Mouse (Mus musculus): ENCODE results near the gene Usp48. TPM values are rescaled to one million over a fixed set of nuclear protein-coding genes. Genes with fewer than 3 reads are reported as not detected.

Usp48 gene
- polyA plus RNA-seq, 1 experiment from 2014 or later: 56.7 TPM

DNA sequence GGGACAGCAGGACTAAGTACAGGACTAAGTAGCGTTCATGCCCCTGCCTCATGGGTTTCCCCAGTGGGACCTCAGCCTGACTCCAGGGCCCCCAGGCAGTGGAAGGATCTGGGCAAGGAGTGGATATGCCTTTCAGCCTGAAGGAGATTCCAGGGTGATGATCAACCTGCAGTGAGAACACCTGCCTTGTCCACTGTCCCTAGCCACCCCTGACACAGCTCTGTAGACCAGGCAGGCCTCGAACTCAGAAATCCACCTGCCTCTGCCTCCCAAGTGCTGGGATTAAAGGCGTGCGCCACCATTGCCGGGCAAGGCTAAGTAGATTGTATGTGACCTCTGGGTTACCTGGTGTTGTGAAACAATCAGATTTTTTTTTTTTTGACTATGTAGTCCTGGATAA lies 72.2 kb downstream of the Usp48 start:
- H3K27me3 ChIP-seq (replicated peaks): peaks cover 60% of the 10 kb centered on the region
- no peak overlapping the region for H3K27ac ChIP-seq
- H3K4me1 ChIP-seq: peaks cover 9% of the 10 kb centered on the region; the same call in 1 of the 2 replicates
- no peak overlapping the region for H3K4me3 ChIP-seq
- no peaks in the 10 kb centered on the region for H3K36me3 ChIP-seq
- no peak for ATAC-seq
- H3K9me3 ChIP-seq (replicated peaks): no peaks in the 10 kb centered on the region
- WGBS (ENCODE audit: insufficient replicate concordance): 78% methylated on average over 5 of the region's 5 CpGs
- H3K4me2 ChIP-seq: no peak overlapping the region
- no peak overlapping the region for H3K9ac ChIP-seq

DNA sequence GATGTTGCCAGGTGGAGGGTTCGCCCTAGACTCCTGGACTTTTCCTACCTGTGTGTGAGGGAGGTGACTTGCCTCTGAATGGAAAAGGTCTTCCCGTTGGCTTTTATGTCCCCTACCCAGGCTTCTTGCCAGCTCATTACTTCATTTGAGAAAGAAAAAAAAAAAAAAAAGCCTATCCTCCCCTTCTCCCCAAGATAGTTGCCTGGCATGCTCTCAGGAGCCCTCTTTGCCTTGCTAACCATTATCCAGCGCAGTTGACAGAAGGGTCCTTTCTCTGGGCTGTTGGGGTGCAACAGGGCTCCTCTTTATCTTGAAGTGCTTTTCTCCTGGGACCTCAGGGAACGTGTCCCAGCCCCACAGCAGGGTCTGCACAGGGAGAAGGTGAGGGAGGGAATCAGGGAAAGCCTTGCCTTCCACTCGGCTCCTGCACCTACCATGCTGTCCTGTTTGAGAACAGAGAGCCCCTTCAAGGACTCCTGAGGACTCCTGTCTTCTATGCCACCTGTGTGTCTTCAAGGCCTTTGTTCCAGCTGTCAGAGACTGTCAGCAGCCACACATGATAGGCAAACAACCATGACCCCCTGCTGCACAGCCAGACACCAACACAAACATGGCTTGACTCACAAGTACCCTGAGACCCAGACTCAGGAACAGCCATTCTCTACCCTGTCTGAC lies 72.9 kb downstream of the Usp48 start:
- Histone ChIP-seq H3K9ac (no peak overlapping the region), H3K27me3 (replicated peaks) (peaks cover 60% of the 10 kb centered on the region), H3K4me2 (no peak overlapping the region), H3K9me3 (replicated peaks) (no peaks in the 10 kb centered on the region), H3K27ac (no peak overlapping the region), H3K4me3 (no peak overlapping the region), H3K4me1 (peaks cover 9% of the 10 kb centered on the region; the same call in 1 of the 2 replicates), H3K36me3 (no peaks in the 10 kb centered on the region)
- whole genome bisulfite sequencing (ENCODE audit: insufficient replicate concordance): 57% methylated on average over 5 of the region's 5 CpGs
- no peak for ATAC-seq

DNA sequence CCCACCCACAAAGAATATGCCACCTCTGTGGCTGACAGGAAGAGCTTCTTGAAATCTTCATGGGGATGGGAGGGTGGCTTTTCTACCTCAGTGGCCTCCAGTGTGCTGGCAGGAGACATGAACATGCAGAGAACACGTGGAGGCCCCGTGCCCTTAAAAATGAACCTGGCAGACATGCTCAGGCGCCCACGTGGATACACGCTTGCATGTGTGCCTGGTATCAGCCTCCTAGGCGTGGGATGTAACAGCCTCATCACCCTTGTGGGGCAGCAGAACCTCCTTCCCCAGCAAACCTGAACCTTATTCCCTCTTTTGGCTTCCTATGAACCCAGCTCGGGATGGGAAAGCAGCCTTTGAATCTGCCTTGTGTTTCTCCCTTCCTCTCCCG lies 73.4 kb downstream of the Usp48 start:
- 56% methylated on average over 8 of the region's 8 CpGs for WGBS (ENCODE audit: insufficient replicate concordance)
- no peaks in the 10 kb centered on the region for H3K9me3 ChIP-seq (replicated peaks)
- H3K36me3 ChIP-seq: no peaks in the 10 kb centered on the region
- no peak for ATAC-seq
- H3K4me1 ChIP-seq: peaks cover 9% of the 10 kb centered on the region; the same call in 1 of the 2 replicates
- no peak overlapping the region for H3K4me3 ChIP-seq
- H3K4me2 ChIP-seq: no peak overlapping the region
- peaks cover 65% of the 10 kb centered on the region for H3K27me3 ChIP-seq (replicated peaks)
- H3K27ac ChIP-seq: no peak overlapping the region
- H3K9ac ChIP-seq: no peak overlapping the region

DNA sequence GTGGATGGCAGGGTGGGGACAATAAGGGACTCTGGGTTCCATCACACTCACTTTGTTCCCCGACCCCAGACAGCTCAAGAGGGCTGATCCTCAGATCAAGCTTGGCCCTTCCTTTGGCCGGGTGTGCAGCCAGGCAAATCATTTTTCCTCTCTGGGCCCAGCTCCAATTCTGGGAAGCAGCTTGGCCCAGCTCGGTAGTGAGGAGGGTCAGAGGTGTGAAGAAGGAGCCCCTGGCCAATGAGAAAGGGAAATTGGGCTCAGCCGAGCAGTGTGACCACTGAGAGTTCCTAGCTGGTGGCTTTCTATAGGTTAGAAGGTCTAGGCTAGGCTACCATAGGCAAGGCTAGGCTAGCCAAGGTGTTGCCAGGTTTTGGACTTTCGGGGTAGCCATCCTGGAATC lies 74.2 kb downstream of the Usp48 start:
- no peak overlapping the region for H3K4me3 ChIP-seq
- no peak for ATAC-seq
- 41% methylated on average over 5 of the region's 5 CpGs for WGBS (ENCODE audit: insufficient replicate concordance)

DNA sequence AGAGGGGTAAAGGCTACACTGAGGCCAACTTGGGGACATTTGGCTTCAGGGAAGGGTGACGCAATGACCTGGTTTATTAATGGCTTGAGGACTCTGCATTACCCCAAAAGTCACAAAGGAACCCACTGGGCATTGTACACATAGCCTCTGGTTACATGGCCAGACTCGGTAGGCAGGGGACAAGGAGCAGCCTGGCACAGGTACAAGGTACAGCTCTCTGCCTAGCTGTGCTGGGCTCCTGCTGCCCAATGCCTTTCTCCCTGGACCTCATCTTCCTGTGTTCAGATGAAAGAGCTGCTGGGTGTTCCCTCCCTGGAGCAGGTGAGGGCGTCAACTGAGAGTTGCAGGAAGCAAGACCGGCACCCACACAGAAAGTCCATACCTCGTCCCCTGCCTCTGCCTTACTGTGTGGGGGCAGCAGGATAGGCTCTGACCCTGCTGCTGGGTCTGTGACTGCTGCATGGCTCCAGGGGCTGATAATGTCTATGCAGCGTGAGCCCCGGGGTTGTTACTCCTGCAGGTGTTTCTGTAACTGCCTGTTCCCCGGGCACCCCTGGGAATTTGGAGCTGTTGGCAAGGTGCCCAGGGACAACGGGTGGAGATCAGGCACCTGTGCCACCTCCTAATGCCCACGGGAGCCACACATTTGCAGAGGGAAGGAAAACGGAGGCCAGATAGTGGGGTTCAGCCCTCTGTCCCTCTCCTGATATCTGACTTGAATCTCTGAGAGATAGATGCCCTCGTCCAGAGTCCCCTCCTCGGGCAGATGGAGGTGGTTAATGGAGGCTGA lies 78.4 kb downstream of the Usp48 start:
- Histone ChIP-seq H3K4me1 (no peaks in the 10 kb centered on the region), H3K36me3 (no peaks in the 10 kb centered on the region), H3K4me3 (no peak overlapping the region), H3K4me2 (no peak overlapping the region), H3K27me3 (replicated peaks) (peaks cover 49% of the 10 kb centered on the region), H3K27ac (no peak overlapping the region), H3K9ac (no peak overlapping the region), H3K9me3 (replicated peaks) (no peaks in the 10 kb centered on the region)
- 59% methylated on average over 13 of the region's 13 CpGs for WGBS (ENCODE audit: insufficient replicate concordance)
- no peak for ATAC-seq

More for the DNA sequence above, 74.2 kb downstream of the Usp48 start:
- Histone ChIP-seq H3K27ac (no peak overlapping the region), H3K9me3 (replicated peaks) (no peaks in the 10 kb centered on the region), H3K36me3 (no peaks in the 10 kb centered on the region), H3K4me1 (peaks cover 9% of the 10 kb centered on the region; the same call in 1 of the 2 replicates), H3K27me3 (replicated peaks) (peaks cover 69% of the 10 kb centered on the region), H3K9ac (no peak overlapping the region), H3K4me2 (no peak overlapping the region)

DNA sequence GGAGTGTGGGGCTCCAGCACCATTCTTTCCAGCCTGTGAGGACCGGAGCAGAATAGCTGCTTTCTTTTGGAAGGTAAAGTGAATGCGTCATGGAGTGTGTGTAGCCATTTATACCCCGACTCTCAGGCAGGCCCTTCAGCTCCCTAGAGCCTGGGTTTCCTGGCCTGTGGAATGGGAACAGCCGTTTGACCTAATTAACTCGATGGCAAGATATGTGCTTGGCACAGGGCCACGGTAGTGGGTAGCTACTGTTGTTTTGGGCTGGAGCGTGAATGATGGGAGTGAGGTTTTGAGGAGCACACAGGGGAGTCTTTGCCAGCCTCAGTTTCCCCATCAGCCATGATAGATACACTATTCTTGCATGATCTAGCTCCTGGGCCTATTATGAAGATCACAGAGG lies 82.0 kb downstream of the Usp48 start:
- WGBS (ENCODE audit: insufficient replicate concordance): 63% methylated on average over 7 of the region's 7 CpGs
- H3K27ac ChIP-seq: no peak overlapping the region
- no peak overlapping the region for H3K4me2 ChIP-seq
- H3K4me1 ChIP-seq: no peaks in the 10 kb centered on the region
- no peaks in the 10 kb centered on the region for H3K36me3 ChIP-seq
- no peak overlapping the region for H3K9ac ChIP-seq
- ATAC-seq: no peak
- H3K9me3 ChIP-seq (replicated peaks): no peaks in the 10 kb centered on the region
- H3K4me3 ChIP-seq: no peak overlapping the region
- H3K27me3 ChIP-seq (replicated peaks): peaks cover 68% of the 10 kb centered on the region

DNA sequence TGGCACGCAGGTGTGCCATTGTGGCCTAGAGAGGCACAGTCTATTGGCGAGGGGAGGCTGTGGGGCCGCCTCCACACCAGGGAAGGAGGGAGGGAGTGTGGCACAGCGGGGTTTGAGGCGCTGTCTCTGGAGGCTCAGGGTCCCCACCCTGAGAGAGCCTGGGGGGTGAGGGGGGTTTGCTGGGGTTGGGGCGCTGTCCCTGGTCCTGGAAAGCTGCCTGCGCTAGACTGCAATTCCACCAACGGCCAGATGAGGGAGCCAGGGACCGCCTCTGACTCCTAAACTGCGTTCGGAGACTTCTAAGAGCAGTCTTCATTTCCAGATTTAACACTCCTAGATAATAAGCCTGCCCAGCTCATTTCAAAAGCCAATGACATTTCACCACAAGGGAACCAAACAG lies 82.5 kb downstream of the Usp48 start:
- 12% methylated on average over 11 of the region's 11 CpGs for WGBS (ENCODE audit: insufficient replicate concordance)
- Histone ChIP-seq H3K4me1 (no peaks in the 10 kb centered on the region), H3K27ac (no peak overlapping the region), H3K4me2 (no peak overlapping the region), H3K4me3 (no peak overlapping the region), H3K36me3 (no peaks in the 10 kb centered on the region), H3K9me3 (replicated peaks) (no peaks in the 10 kb centered on the region), H3K27me3 (replicated peaks) (peaks cover 73% of the 10 kb centered on the region), H3K9ac (no peak overlapping the region)
- no peak for ATAC-seq

DNA sequence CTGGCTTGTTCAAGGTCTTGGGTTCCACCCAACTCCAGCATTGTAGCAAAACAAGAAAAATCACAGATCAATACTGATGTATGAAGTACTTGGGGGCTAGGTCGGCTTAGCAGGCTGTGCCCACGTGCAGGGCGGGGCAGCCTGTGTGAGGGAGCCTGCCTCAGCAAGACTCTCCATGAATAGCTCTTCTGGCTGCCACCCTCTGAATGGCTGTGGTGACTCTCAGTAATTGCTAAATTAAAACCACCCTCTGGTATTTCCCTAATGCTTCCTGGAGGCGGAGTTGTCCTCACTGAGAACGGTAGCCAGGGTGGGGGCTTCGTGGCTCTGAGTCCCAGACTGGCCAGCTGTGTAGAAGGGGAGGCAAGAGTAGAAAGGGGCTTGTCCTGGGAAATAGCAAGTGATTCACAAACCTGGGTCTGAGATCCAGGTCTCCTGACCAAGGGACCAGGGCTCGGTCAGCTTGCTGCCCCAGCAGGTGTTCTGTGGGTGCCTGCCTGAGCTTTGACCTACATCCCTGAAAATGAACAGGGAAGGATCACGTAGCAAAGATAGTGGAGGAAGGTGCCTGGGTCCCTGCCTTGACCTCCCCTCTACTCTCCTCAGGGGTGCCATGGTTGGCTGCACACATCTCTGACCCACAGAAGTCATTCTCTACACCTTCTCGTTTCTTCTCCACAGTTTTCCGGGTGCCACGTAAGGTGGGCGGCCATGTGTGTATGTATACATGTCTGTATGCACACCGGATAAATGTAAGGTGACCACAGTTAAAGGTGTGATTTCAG lies 83.3 kb downstream of the Usp48 start:
- 54% methylated on average over 13 of the region's 13 CpGs for WGBS (ENCODE audit: insufficient replicate concordance)
- Histone ChIP-seq H3K27me3 (replicated peaks) (peaks cover 77% of the 10 kb centered on the region), H3K9me3 (replicated peaks) (no peaks in the 10 kb centered on the region)

DNA sequence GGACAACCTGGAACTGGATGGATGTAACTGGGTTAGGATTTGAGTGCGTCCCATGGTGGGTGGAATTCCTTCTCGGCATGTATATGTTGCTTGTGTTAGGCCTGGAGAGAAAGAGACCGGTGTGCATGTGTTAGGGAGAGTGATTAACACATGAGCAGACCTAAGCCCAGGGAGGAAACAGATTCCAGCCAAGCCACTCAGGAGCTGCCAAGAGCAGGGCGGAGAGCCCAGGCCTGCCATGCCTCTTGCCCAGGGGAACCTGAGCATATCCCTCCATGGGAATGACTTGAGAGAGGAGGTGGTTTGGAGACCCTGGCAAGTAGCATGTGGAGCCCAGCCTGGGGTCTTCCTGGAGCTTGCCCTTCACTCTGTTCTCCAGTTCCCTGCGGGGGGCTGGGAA lies 84.4 kb downstream of the Usp48 start:
- Histone ChIP-seq H3K4me3 (no peak overlapping the region), H3K4me1 (no peaks in the 10 kb centered on the region; the same call in 1 of the 2 replicates), H3K27me3 (replicated peaks) (peaks cover 79% of the 10 kb centered on the region), H3K27ac (no peak overlapping the region), H3K4me2 (no peak overlapping the region), H3K36me3 (no peaks in the 10 kb centered on the region), H3K9me3 (replicated peaks) (no peaks in the 10 kb centered on the region), H3K9ac (no peak overlapping the region)
- no peak for ATAC-seq
- 66% methylated on average over 5 of the region's 5 CpGs for WGBS (ENCODE audit: insufficient replicate concordance)

More for the DNA sequence above, 83.3 kb downstream of the Usp48 start:
- Histone ChIP-seq H3K4me1 (no peaks in the 10 kb centered on the region; the same call in 1 of the 2 replicates), H3K4me3 (no peak overlapping the region), H3K4me2 (no peak overlapping the region), H3K36me3 (no peaks in the 10 kb centered on the region), H3K27ac (no peak overlapping the region), H3K9ac (no peak overlapping the region)
- no peak for ATAC-seq

DNA sequence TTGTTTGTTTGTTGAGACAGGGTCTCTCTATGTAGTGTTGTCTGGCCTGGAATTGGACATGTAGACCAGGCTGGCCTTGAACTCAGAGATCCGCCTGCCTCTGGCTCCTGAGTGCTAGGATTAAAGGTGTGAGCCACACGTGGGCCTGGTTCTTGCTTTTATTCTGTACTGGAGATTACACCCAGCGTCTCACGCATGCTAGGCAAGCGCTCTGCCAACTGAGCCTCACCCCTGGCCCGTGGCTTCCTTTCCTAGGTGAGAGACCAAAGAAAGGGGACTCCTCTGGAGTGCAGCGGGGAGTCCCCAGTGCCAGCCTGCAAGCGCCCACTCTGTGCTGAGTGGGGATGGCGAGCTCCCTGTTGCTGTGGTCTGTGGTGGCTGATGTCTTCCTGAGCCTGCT lies 85.0 kb downstream of the Usp48 start:
- H3K4me3 ChIP-seq: no peak overlapping the region
- H3K27ac ChIP-seq: no peak overlapping the region
- H3K36me3 ChIP-seq: no peaks in the 10 kb centered on the region
- 53% methylated on average over 9 of the region's 9 CpGs for WGBS (ENCODE audit: insufficient replicate concordance)
- H3K27me3 ChIP-seq (replicated peaks): peaks cover 81% of the 10 kb centered on the region
- ATAC-seq: no peak
- H3K9ac ChIP-seq: no peak overlapping the region
- no peaks in the 10 kb centered on the region; the same call in 1 of the 2 replicates for H3K4me1 ChIP-seq
- H3K4me2 ChIP-seq: no peak overlapping the region
- H3K9me3 ChIP-seq (replicated peaks): no peaks in the 10 kb centered on the region

DNA sequence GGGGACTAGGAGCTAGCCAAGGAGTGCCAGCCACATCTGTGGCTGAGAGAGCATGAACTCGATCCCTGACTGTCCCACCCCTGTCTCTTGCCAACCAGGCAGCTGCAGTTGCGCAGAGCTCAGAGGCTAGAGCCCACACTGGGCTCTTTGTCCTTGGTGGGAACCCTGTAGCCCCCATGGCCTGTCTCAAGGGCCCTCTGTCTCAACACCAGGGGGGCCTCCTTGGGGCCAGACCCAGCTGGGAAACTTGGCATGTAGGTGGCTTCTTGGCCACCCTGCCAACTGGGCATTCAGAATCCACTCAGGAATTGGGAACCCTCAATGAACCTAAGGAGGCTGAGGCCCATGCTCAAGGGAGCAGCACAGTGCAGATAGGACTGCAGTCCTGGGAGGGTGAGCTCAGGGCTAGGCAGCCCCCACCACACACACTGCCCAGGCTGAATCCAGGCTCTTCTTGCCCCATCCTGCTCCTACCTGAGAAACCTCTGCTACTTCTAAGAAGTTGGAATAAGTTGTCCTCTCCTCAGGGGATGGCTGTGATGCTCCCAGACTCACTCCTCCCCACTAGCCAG lies 86.5 kb downstream of the Usp48 start:
- Histone ChIP-seq H3K4me2 (no peak overlapping the region), H3K36me3 (no peaks in the 10 kb centered on the region), H3K27ac (no peak overlapping the region), H3K9ac (no peak overlapping the region), H3K27me3 (replicated peaks) (peaks cover 86% of the 10 kb centered on the region), H3K9me3 (replicated peaks) (no peaks in the 10 kb centered on the region), H3K4me3 (no peak overlapping the region), H3K4me1 (no peaks in the 10 kb centered on the region; the same call in 1 of the 2 replicates)
- 55% methylated on average over 2 of the region's 2 CpGs for WGBS (ENCODE audit: insufficient replicate concordance)
- no peak for ATAC-seq
